Mouse (Mus musculus) midbrain, embryonic 14.5 days (tissue): ENCODE measurements at regions not wholly inside any gene's neighbourhood (a gene's known extent, or its start where the extent isn't known, plus 50 kb on each side); places are given as distances from the start of the nearest gene placed in this dataset.

Source experiments
- ATAC-seq: fragments of 200-750 bp; cut with Nextera tagmentation; 2 replicates; pipeline ENCODE4 v1.8.0; 2017; ENCODE audit warnings: moderate number of reproducible peaks, moderate library complexity; ENCODE audit not compliant: low FRiP score, low TSS enrichment
- DNase-seq: peaks from one replicate; pipeline ENCODE4 v3.0.0-alpha.2; 2015
- H3K27ac ChIP-seq: fragments of 300-500 bp; sonication (generic); replicated peaks from 2 replicates; pipeline ENCODE4 v1.5.1; 2014; ENCODE audit warnings: mild to moderate bottlenecking, low read depth, low read length, moderate library complexity
- H3K27me3 ChIP-seq: fragments of 300-500 bp; sonication (generic); 2 replicates; pipeline ENCODE4 v1.6.1; 2014; ENCODE audit warnings: low read length, control low read depth, mixed read lengths; ENCODE audit not compliant: control insufficient read depth, insufficient read depth
- H3K36me3 ChIP-seq: fragments of 300-500 bp; sonication (generic); 2 replicates; pipeline ENCODE4 v1.6.1; 2014; ENCODE audit warnings: low read length, control low read depth; ENCODE audit not compliant: control insufficient read depth, insufficient read depth
- H3K4me1 ChIP-seq: fragments of 300-500 bp; sonication (generic); 2 replicates; pipeline ENCODE4 v1.6.1; 2014; ENCODE audit warnings: mild to moderate bottlenecking, antibody characterized with exemption, low read length, control low read depth; ENCODE audit not compliant: control insufficient read depth, insufficient read depth
- H3K4me2 ChIP-seq: fragments of 300-500 bp; sonication (generic); 2 replicates; pipeline ENCODE4 v1.6.1; 2014; ENCODE audit warnings: mild to moderate bottlenecking, low read length, moderate library complexity
- H3K4me3 ChIP-seq: fragments of 300-500 bp; sonication (generic); replicated peaks from 2 replicates; pipeline ENCODE4 v1.5.1; 2014; ENCODE audit warnings: low read depth, low read length
- H3K9ac ChIP-seq: fragments of 300-500 bp; sonication (generic); replicated peaks from 2 replicates; pipeline ENCODE4 v1.6.1; 2014; ENCODE audit warnings: mild to moderate bottlenecking, low read length, moderate library complexity
- H3K9me3 ChIP-seq: fragments of 300-500 bp; sonication (generic); 2 replicates; pipeline ENCODE4 v1.6.1; 2016; ENCODE audit warnings: low read length, control low read depth, mixed read lengths; ENCODE audit not compliant: control insufficient read depth
- WGBS: fragments of 180-500 bp; shearing (Covaris S2); extraction: QIAGEN DNeasy Blood & Tissue Kit; methylation state at CpG from one replicate; pipeline ENCODE4 v1.1.7; 2014; 5-methylcytosine and 5-hydroxymethylcytosine counted together

DNA sequence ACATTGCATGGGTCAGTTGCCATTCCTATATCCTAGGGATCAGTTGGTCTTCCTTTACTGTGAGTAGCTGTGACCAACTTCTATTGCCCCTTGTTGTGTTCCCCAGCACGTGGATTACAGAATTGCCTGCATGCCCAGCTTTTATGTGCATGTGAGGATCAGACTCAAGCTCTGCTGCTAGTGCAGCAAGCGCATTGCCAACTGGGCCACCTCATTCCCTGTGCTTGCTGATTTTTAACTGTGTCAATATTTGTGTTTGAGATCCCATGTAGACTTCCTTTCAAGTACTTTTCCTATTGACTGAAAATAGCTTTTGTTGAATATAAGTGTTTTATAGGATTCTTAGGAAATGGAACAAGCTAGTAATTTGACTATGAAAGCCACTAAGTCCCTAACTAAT lies 1526.5 kb upstream of the Tenm2 start:
- no peak overlapping the region for H3K4me3 ChIP-seq
- WGBS = 64% methylated on average over 2 of the region's 2 CpGs
- H3K27ac ChIP-seq = no peak overlapping the region
- H3K9me3 ChIP-seq = no peaks in the 10 kb centered on the region
- no peak overlapping the region for H3K9ac ChIP-seq
- DNase-seq = no peak
- no peaks in the 10 kb centered on the region for H3K36me3 ChIP-seq
- no peaks in the 10 kb centered on the region for H3K27me3 ChIP-seq
- H3K4me2 ChIP-seq = no peak overlapping the region
- no peak for ATAC-seq
- no peaks in the 10 kb centered on the region for H3K4me1 ChIP-seq

GRCm38 (mm10) chr11:38747549-38747948 lies 1511.8 kb upstream of the Tenm2 start:
- no peak overlapping the region for H3K4me3 ChIP-seq
- no peak overlapping the region for H3K4me2 ChIP-seq
- no peaks in the 10 kb centered on the region for H3K4me1 ChIP-seq
- H3K9me3 ChIP-seq = no peaks in the 10 kb centered on the region
- H3K27ac ChIP-seq = no peak overlapping the region
- H3K27me3 ChIP-seq = no peaks in the 10 kb centered on the region
- H3K9ac ChIP-seq = no peak overlapping the region
- no peak for ATAC-seq
- no peaks in the 10 kb centered on the region for H3K36me3 ChIP-seq
- WGBS = 34% methylated on average over 3 of the region's 3 CpGs
- peak; percentile 51 for DNase-seq

GRCm38 (mm10) chr11:38729101-38729500 lies 1493.3 kb upstream of the Tenm2 start:
- Histone ChIP-seq H3K27ac (no peak overlapping the region), H3K36me3 (no peaks in the 10 kb centered on the region), H3K9ac (no peak overlapping the region), H3K27me3 (no peaks in the 10 kb centered on the region), H3K9me3 (no peaks in the 10 kb centered on the region), H3K4me2 (no peak overlapping the region), H3K4me1 (no peaks in the 10 kb centered on the region), H3K4me3 (no peak overlapping the region)
- DNase-seq = no peak
- WGBS = 61% methylated on average over 2 of the region's 2 CpGs
- ATAC-seq = no peak

GRCm38 (mm10) chr11:38715697-38716096 lies 1479.9 kb upstream of the Tenm2 start:
- Histone ChIP-seq H3K27me3 (no peaks in the 10 kb centered on the region), H3K4me3 (no peak overlapping the region), H3K27ac (no peak overlapping the region), H3K9ac (no peak overlapping the region), H3K4me2 (no peak overlapping the region), H3K36me3 (no peaks in the 10 kb centered on the region), H3K4me1 (no peaks in the 10 kb centered on the region), H3K9me3 (no peaks in the 10 kb centered on the region)
- ATAC-seq = no peak
- 83% methylated on average over 3 of the region's 3 CpGs for WGBS
- DNase-seq = no peak

DNA sequence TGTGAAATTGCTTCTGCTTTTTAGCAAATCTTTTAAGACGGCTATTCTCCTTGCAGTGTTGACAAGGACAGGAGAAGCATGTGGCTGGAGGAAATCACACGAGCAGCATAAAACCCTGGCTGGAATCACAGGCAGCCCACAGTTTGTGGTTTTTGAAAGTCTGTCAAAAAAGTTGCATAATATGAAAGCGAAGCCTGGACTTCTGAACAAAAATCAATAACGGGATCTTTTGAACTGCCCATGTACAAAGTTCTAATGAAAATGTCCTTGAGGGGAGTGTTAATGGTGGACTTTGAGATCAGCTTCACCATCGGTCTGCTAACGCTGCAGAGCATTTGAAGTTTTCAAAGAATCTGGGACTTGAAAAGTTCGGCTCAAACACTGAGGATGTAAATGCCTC lies 1445.5 kb upstream of the Tenm2 start:
- Histone ChIP-seq H3K9me3 (no peaks in the 10 kb centered on the region), H3K27ac (no peak overlapping the region), H3K9ac (no peak overlapping the region), H3K4me2 (no peak overlapping the region), H3K27me3 (no peaks in the 10 kb centered on the region), H3K4me1 (0 out of 2 replicates have a peak, but pooled peaks cover 6% of the 10 kb centered on the region), H3K4me3 (no peak overlapping the region), H3K36me3 (no peaks in the 10 kb centered on the region)
- peak; percentile 33 for DNase-seq
- WGBS = 25% methylated on average over 7 of the region's 7 CpGs
- ATAC-seq = no peak

- no peak overlapping the region for H3K4me3 ChIP-seq
- no peak overlapping the region for H3K27ac ChIP-seq
- H3K27me3 ChIP-seq = no peaks in the 10 kb centered on the region
- 74% methylated on average over 5 of the region's 5 CpGs for whole genome bisulfite sequencing
- ATAC-seq (no peak), DNase-seq (no peak)
- H3K9ac ChIP-seq = no peak overlapping the region
- no peaks in the 10 kb centered on the region for H3K36me3 ChIP-seq
- H3K9me3 ChIP-seq = no peaks in the 10 kb centered on the region
- no peak overlapping the region for H3K4me2 ChIP-seq
- H3K4me1 ChIP-seq = no peaks in the 10 kb centered on the region
These were observed 1437.7 kb upstream of the Tenm2 start for GRCm38 (mm10) chr11:38673367-38674056.
